Mouse (Mus musculus) c-Kit-positive CD71-negative TER-119-negative erythroid progenitor cells, embryonic 14.5 days (primary cell): ENCODE results near the gene Dnajc30.
A peak's percentile ranks its signal among the peaks of the same experiment; 100 is the strongest.
"Not testable (repeated sequence)": the region's sequence is repeated elsewhere in the genome, so short reads cannot be mapped to it uniquely, and the experiment has no call there.

Experiments
- DNase-seq: peaks from one replicate; pipeline ENCODE4 v3.0.0-alpha.2; 2013; ENCODE audit warnings: low read depth

The Dnajc30 gene

GRCm38 (mm10) chr5:135064382-135064766 lies 372 bp downstream of the Dnajc30 start:
- DNase-seq, result no peak

GRCm38 (mm10) chr5:135064909-135065446 lies 976 bp downstream of the Dnajc30 start, which contains the start of gene Bud23:
Bud23 (minus strand) TSS chr5:135064959.
- not testable (repeated sequence) for DNase-seq

- DNase-seq, result no peak
Measured at GRCm38 (mm10) chr5:135066008-135066407, 2.0 kb downstream of the Dnajc30 start.

- DNase-seq, result no peak
Measured at GRCm38 (mm10) chr5:135070448-135070847, 6.4 kb downstream of the Dnajc30 start.

- no peak for DNase-seq
Measured at GRCm38 (mm10) chr5:135072061-135072460, 8.1 kb downstream of the Dnajc30 start.

- no peak for DNase-seq
Measured at GRCm38 (mm10) chr5:135072720-135073119, 8.7 kb downstream of the Dnajc30 start.

- DNase-seq, result no peak
Measured at GRCm38 (mm10) chr5:135073349-135074150, 9.5 kb downstream of the Dnajc30 start.

- DNase-seq, result no peak
Measured at GRCm38 (mm10) chr5:135075655-135076054, 11.7 kb downstream of the Dnajc30 start.

- DNase-seq, result no peak
Measured at GRCm38 (mm10) chr5:135076368-135076767, 12.4 kb downstream of the Dnajc30 start.

GRCm38 (mm10) chr5:135076931-135077505 lies 13.0 kb downstream of the Dnajc30 start:
- DNase-seq, result no peak

GRCm38 (mm10) chr5:135077564-135078481 lies 13.8 kb downstream of the Dnajc30 start, which contains the start of gene Vps37d:
Vps37d (minus strand) TSS chr5:135078266.
- DNase-seq, result peak; percentile 73

GRCm38 (mm10) chr5:135078482-135078810 lies 14.4 kb downstream of the Dnajc30 start:
- no peak for DNase-seq

GRCm38 (mm10) chr5:135079578-135079977 lies 15.6 kb downstream of the Dnajc30 start:
- no peak for DNase-seq

GRCm38 (mm10) chr5:135080539-135080938 lies 16.5 kb downstream of the Dnajc30 start:
- no peak for DNase-seq

GRCm38 (mm10) chr5:135086871-135087270 lies 22.9 kb downstream of the Dnajc30 start:
- DNase-seq, result no peak

GRCm38 (mm10) chr5:135089653-135090052 lies 25.7 kb downstream of the Dnajc30 start, which contains the start of gene Mlxipl:
Mlxipl (plus strand) TSS chr5:135089890.
- DNase-seq, result no peak

GRCm38 (mm10) chr5:135100981-135101380 lies 37.0 kb downstream of the Dnajc30 start:
- DNase-seq, result no peak

GRCm38 (mm10) chr5:135103999-135104660 lies 40.1 kb downstream of the Dnajc30 start:
- no peak for DNase-seq

- peak; percentile 89 for DNase-seq
Measured at GRCm38 (mm10) chr5:135106758-135107256, 42.8 kb downstream of the Dnajc30 start.

- no peak for DNase-seq
Measured at GRCm38 (mm10) chr5:135107521-135108501, 43.8 kb downstream of the Dnajc30 start.
